Mouse (Mus musculus) midbrain, embryonic 10.5 days (tissue): ENCODE measurements around the gene Cpvl. TPM values are rescaled to one million over a fixed set of nuclear protein-coding genes. Genes with fewer than 3 reads are reported as not detected.

Experiments used
- DNase-seq: peaks from one replicate; pipeline ENCODE4 v3.0.0-alpha.2; 2017; ENCODE audit warnings: low spot score
- H3K27ac ChIP-seq: fragments of 300-500 bp; sonication (generic); replicated peaks from 2 replicates; pipeline ENCODE4 v1.5.1; 2016; ENCODE audit warnings: mild to moderate bottlenecking
- H3K27me3 ChIP-seq: fragments of 300-500 bp; sonication (generic); 2 replicates; pipeline ENCODE4 v1.6.1; 2016; ENCODE audit warnings: low read depth, mild to moderate bottlenecking; ENCODE audit not compliant: poor library complexity, severe bottlenecking
- H3K36me3 ChIP-seq: fragments of 300-500 bp; sonication (generic); 2 replicates; pipeline ENCODE4 v1.6.1; 2016; ENCODE audit warnings: mild to moderate bottlenecking, moderate library complexity
- H3K4me1 ChIP-seq: fragments of 300-500 bp; sonication (generic); 2 replicates; pipeline ENCODE4 v1.6.1; 2016
- H3K4me3 ChIP-seq: fragments of 300-500 bp; sonication (generic); 2 replicates; pipeline ENCODE4 v1.5.1; 2016; ENCODE audit warnings: mild to moderate bottlenecking, moderate library complexity
- H3K9me3 ChIP-seq: fragments of 300-500 bp; sonication (generic); replicated peaks from 2 replicates; pipeline ENCODE4 v1.6.1; 2016; ENCODE audit warnings: mild to moderate bottlenecking
- WGBS: fragments of 180-500 bp; shearing (Covaris S2); methylation state at CpG from one replicate; pipeline ENCODE4 v1.1.7; 2016; 5-methylcytosine and 5-hydroxymethylcytosine counted together
- polyA plus RNA-seq: library from polyadenylated mRNA; unstranded; fragments of >200 nt; fragmentation: Nextera tagmentation; extraction: Ambion mirVana; gene quantifications from 2 replicates; pipeline ENCODE4 v1.2.1, GENCODE M21; 2016

Gene Cpvl
- 0.07 TPM in 1 of 2 replicates, not detected in the other for polyA plus RNA-seq

DNA sequence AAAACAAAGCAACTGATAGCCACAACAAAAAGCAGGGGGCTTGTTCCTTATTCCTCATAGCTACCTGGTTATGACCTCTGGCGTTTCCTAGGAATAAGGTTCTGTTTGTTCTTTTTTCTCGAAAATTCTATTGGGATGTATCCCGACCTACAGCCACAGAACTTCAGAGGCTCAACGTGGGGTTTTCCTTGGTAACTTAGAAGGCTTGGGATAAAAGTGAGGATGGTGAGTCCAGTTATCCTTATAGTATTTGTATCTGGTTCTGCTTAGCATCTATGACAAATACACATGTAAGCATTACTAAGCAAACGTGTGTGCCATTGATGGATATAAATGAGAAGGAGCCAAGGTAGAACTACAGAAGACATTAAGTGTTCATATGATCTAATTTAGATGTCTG lies at the start of gene Cpvl:
Gene Cpvl, minus strand, starts transcription at position 101 of the 400 bp plus-strand sequence.
- H3K27ac ChIP-seq: no peak within 1 kb of the TSS
- no peak within 1 kb of the TSS for H3K4me3 ChIP-seq
- H3K27me3 ChIP-seq: no peaks in the 10 kb centered on the region
- H3K36me3 ChIP-seq: no peaks in the 10 kb centered on the region
- H3K4me1 ChIP-seq: peaks cover 20% of the 10 kb centered on the region
- no peak for DNase-seq
- H3K9me3 ChIP-seq: no peaks in the 10 kb centered on the region
- WGBS: 89% methylated on average over 5 of the region's 5 CpGs

- Histone ChIP-seq H3K9me3 (no peaks in the 10 kb centered on the region), H3K4me3 (no peak overlapping the region), H3K4me1 (peaks cover 23% of the 10 kb centered on the region), H3K27ac (no peak overlapping the region), H3K36me3 (no peaks in the 10 kb centered on the region), H3K27me3 (peaks cover 16% of the 10 kb centered on the region)
- no peak for DNase-seq
- WGBS: 94% methylated on average over 5 of the region's 5 CpGs
Measured at GRCm38 (mm10) chr6:54023846-54024245, 45.4 kb upstream of the Cpvl start.

- DNase-seq: peak; percentile 31
- Histone ChIP-seq H3K27me3 (peaks cover 16% of the 10 kb centered on the region), H3K4me3 (no peak overlapping the region), H3K4me1 (peaks cover 18% of the 10 kb centered on the region), H3K36me3 (no peaks in the 10 kb centered on the region), H3K9me3 (no peaks in the 10 kb centered on the region), H3K27ac (no peak overlapping the region)
- 49% methylated on average over 15 of the region's 15 CpGs for WGBS
Measured at GRCm38 (mm10) chr6:54021123-54021789, 42.8 kb upstream of the Cpvl start.

GRCm38 (mm10) chr6:54018861-54019260 lies 40.4 kb upstream of the Cpvl start:
- 83% methylated on average over 5 of the region's 5 CpGs for WGBS
- no peak for DNase-seq
- no peaks in the 10 kb centered on the region for H3K9me3 ChIP-seq

GRCm38 (mm10) chr6:54018038-54018437 lies 39.6 kb upstream of the Cpvl start:
- Histone ChIP-seq H3K36me3 (no peaks in the 10 kb centered on the region), H3K27me3 (peaks cover 13% of the 10 kb centered on the region), H3K27ac (no peak overlapping the region), H3K4me3 (no peak overlapping the region), H3K9me3 (no peaks in the 10 kb centered on the region), H3K4me1 (peaks cover 8% of the 10 kb centered on the region)
- no peak for DNase-seq
- 68% methylated on average over 2 of the region's 2 CpGs for WGBS

More at GRCm38 (mm10) chr6:54018861-54019260, 40.4 kb upstream of the Cpvl start:
- no peak overlapping the region for H3K4me3 ChIP-seq
- no peak overlapping the region for H3K27ac ChIP-seq
- peaks cover 16% of the 10 kb centered on the region for H3K27me3 ChIP-seq
- H3K36me3 ChIP-seq: no peaks in the 10 kb centered on the region
- H3K4me1 ChIP-seq: peaks cover 8% of the 10 kb centered on the region

DNA sequence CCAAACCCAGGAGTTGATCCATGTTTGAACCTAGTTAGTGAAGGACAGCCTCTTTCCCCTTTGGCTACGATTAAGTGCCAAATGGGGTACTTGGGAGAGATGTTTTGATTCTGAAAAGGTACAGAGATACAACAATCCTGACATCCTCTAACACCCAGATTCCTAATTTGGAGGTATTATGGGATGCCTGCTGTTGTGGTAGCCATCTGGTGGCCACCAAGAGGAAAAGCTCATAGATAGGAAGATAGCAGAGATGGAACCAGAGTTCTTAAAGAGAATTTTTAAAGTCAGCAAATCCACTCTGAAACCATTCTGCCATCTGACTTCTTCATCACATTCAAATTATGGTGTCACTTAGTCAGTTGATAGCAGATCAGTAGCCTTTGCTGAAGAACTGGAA lies 33.7 kb upstream of the Cpvl start:
- H3K9me3 ChIP-seq: no peaks in the 10 kb centered on the region
- H3K27me3 ChIP-seq: peaks cover 18% of the 10 kb centered on the region
- peaks cover 13% of the 10 kb centered on the region for H3K4me1 ChIP-seq
- no peak overlapping the region for H3K27ac ChIP-seq
- 97% methylated on average over 1 of the region's 1 CpGs for WGBS
- DNase-seq: no peak
- H3K4me3 ChIP-seq: no peak overlapping the region
- no peaks in the 10 kb centered on the region for H3K36me3 ChIP-seq

DNA sequence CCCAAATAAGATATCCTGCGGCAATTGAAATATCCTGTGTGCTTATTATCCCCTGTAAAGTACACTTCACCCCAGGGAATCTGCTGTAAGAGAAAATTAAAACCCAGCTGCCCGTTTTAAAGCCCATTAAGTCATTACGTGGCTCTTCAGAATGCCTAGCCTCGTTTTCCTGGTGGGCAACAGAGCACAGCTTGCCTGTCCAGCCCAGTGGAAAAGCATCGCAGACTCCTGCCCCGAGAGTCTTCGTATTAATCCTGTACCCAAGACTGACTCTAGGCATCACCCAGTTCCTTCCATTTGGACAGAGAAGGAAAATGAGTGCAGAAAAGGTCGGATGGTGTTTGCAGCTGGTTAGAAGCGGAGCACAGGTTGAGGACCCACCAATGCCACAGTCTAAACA lies 31.9 kb upstream of the Cpvl start:
- Histone ChIP-seq H3K9me3 (no peaks in the 10 kb centered on the region), H3K36me3 (no peaks in the 10 kb centered on the region), H3K27me3 (peaks cover 32% of the 10 kb centered on the region), H3K4me1 (peaks cover 13% of the 10 kb centered on the region), H3K27ac (no peak overlapping the region), H3K4me3 (no peak overlapping the region)
- 72% methylated on average over 9 of the region's 9 CpGs for WGBS
- no peak for DNase-seq

GRCm38 (mm10) chr6:54009293-54009692 lies 30.8 kb upstream of the Cpvl start:
- Histone ChIP-seq H3K4me3 (no peak overlapping the region), H3K27me3 (peaks cover 37% of the 10 kb centered on the region), H3K9me3 (no peaks in the 10 kb centered on the region), H3K36me3 (no peaks in the 10 kb centered on the region), H3K27ac (no peak overlapping the region), H3K4me1 (peaks cover 13% of the 10 kb centered on the region)
- WGBS: 49% methylated on average over 4 of the region's 4 CpGs
- DNase-seq: no peak

GRCm38 (mm10) chr6:54008448-54009120 lies 30.1 kb upstream of the Cpvl start:
- no peak overlapping the region for H3K27ac ChIP-seq
- peaks cover 37% of the 10 kb centered on the region for H3K27me3 ChIP-seq
- no peaks in the 10 kb centered on the region for H3K36me3 ChIP-seq
- H3K4me1 ChIP-seq: peaks cover 13% of the 10 kb centered on the region
- DNase-seq: no peak
- no peak overlapping the region for H3K4me3 ChIP-seq
- no peaks in the 10 kb centered on the region for H3K9me3 ChIP-seq
- WGBS: 76% methylated on average over 16 of the region's 16 CpGs

- peaks cover 28% of the 10 kb centered on the region for H3K27me3 ChIP-seq
- 85% methylated on average over 4 of the region's 4 CpGs for WGBS
- no peak overlapping the region for H3K4me3 ChIP-seq
- no peaks in the 10 kb centered on the region for H3K36me3 ChIP-seq
- H3K27ac ChIP-seq: no peak overlapping the region
- H3K4me1 ChIP-seq: peaks cover 13% of the 10 kb centered on the region
- H3K9me3 ChIP-seq: no peaks in the 10 kb centered on the region
- no peak for DNase-seq
Measured at GRCm38 (mm10) chr6:54005302-54005701, 26.8 kb upstream of the Cpvl start.

GRCm38 (mm10) chr6:53996226-53996955 lies 17.9 kb upstream of the Cpvl start:
- 92% methylated on average over 3 of the region's 3 CpGs for WGBS
- no peaks in the 10 kb centered on the region for H3K36me3 ChIP-seq
- H3K27me3 ChIP-seq: no peaks in the 10 kb centered on the region
- H3K27ac ChIP-seq: no peak overlapping the region
- H3K4me3 ChIP-seq: no peak overlapping the region
- DNase-seq: no peak
- H3K4me1 ChIP-seq: peaks cover 17% of the 10 kb centered on the region
- peaks cover 7% of the 10 kb centered on the region for H3K9me3 ChIP-seq

GRCm38 (mm10) chr6:53995519-53995918 lies 17.0 kb upstream of the Cpvl start:
- no peak overlapping the region for H3K4me3 ChIP-seq
- H3K9me3 ChIP-seq: peaks cover 7% of the 10 kb centered on the region
- 77% methylated on average over 4 of the region's 4 CpGs for WGBS
- peaks cover 17% of the 10 kb centered on the region for H3K4me1 ChIP-seq
- H3K36me3 ChIP-seq: no peaks in the 10 kb centered on the region
- H3K27ac ChIP-seq: no peak overlapping the region
- H3K27me3 ChIP-seq: no peaks in the 10 kb centered on the region
- DNase-seq: no peak

GRCm38 (mm10) chr6:53992386-53992785 lies 13.9 kb upstream of the Cpvl start:
- H3K4me3 ChIP-seq: no peak overlapping the region
- 91% methylated on average over 3 of the region's 3 CpGs for WGBS
- no peak overlapping the region for H3K27ac ChIP-seq
- H3K4me1 ChIP-seq: peaks cover 17% of the 10 kb centered on the region
- peaks cover 7% of the 10 kb centered on the region for H3K9me3 ChIP-seq
- no peaks in the 10 kb centered on the region for H3K27me3 ChIP-seq
- H3K36me3 ChIP-seq: no peaks in the 10 kb centered on the region
- DNase-seq: no peak
